Mouse (Mus musculus): ENCODE results near the gene Zpbp. TPM values are rescaled to one million over a fixed set of nuclear protein-coding genes. Genes with fewer than 3 reads are reported as not detected.

Zpbp gene
- polyA plus RNA-seq, 1 experiment from 2014 or later = 0.55 TPM

GRCm38 (mm10) chr11:11242694-11243377 lies 219.4 kb downstream of the Zpbp start:
- WGBS = 60% methylated on average over 6 of the region's 6 CpGs
- peak; percentile 27 for DNase-seq (ENCODE audit: low spot score)
- Histone ChIP-seq H3K4me2 (ENCODE audit: low read length) (no peak overlapping the region), H3K4me3 (ENCODE audit: low read depth, low read length) (no peak overlapping the region), H3K27me3 (replicated peaks; ENCODE audit: control insufficient read depth, insufficient read depth, low read length) (no peaks in the 10 kb centered on the region), H3K9me3 (replicated peaks; ENCODE audit: control insufficient read depth, low read length) (no peaks in the 10 kb centered on the region), H3K4me1 (ENCODE audit: control insufficient read depth, insufficient read depth, low read length) (no peaks in the 10 kb centered on the region), H3K27ac (ENCODE audit: low read depth, low read length) (no peak overlapping the region), H3K36me3 (ENCODE audit: control insufficient read depth, insufficient read depth, low read length) (no peaks in the 10 kb centered on the region), H3K9ac (ENCODE audit: low read length) (no peak overlapping the region)
- peak; percentile 44; the same call in 1 of the 2 replicates for ATAC-seq

- Histone ChIP-seq H3K27ac (ENCODE audit: low read depth, low read length) (no peak overlapping the region), H3K4me1 (ENCODE audit: control insufficient read depth, insufficient read depth, low read length) (no peaks in the 10 kb centered on the region), H3K4me2 (ENCODE audit: low read length) (no peak overlapping the region), H3K4me3 (ENCODE audit: low read depth, low read length) (no peak overlapping the region), H3K27me3 (replicated peaks; ENCODE audit: control insufficient read depth, insufficient read depth, low read length) (no peaks in the 10 kb centered on the region), H3K9me3 (replicated peaks; ENCODE audit: control insufficient read depth, low read length) (no peaks in the 10 kb centered on the region), H3K36me3 (ENCODE audit: control insufficient read depth, insufficient read depth, low read length) (no peaks in the 10 kb centered on the region), H3K9ac (ENCODE audit: low read length) (no peak overlapping the region)
- no peak for ATAC-seq
- 79% methylated on average over 1 of the region's 1 CpGs for WGBS
- DNase-seq (ENCODE audit: low spot score) = no peak
Observed at GRCm38 (mm10) chr11:11239346-11239745, 222.9 kb downstream of the Zpbp start.

Other genes starting within 250 kb of the Zpbp start
- gene Spata48, start 314 bp downstream of the Zpbp start, polyA plus RNA-seq (2014; fragmentation: Nextera tagmentation; extraction: Ambion mirVana) = 1.2 TPM in 1 of 2 replicates, not detected in the other
- not detected in 2 replicates for gene 4930512M02Rik, start 165.4 kb upstream of the Zpbp start, polyA plus RNA-seq (2014; fragmentation: Nextera tagmentation; extraction: Ambion mirVana)
- 1.9 and 2.9 TPM in 2 replicates for gene Ikzf1, start 222.6 kb upstream of the Zpbp start, polyA plus RNA-seq (2014; fragmentation: Nextera tagmentation; extraction: Ambion mirVana)

All from forebrain, embryonic 14.5 days (tissue).